Mouse (Mus musculus) lung, postnatal 14 days (tissue): Measurements from ENCODE around the gene Slc25a17.
A peak's percentile ranks its signal among the peaks of the same experiment; 100 is the strongest.

ENCODE experiments used
- DNase-seq: peaks from one replicate; pipeline ENCODE4 v3.0.0; 2021

Gene Slc25a17

GRCm38 (mm10) chr15:81352638-81353037, 8.0 kb downstream of the Slc25a17 start:
- no peak for DNase-seq

DNA sequence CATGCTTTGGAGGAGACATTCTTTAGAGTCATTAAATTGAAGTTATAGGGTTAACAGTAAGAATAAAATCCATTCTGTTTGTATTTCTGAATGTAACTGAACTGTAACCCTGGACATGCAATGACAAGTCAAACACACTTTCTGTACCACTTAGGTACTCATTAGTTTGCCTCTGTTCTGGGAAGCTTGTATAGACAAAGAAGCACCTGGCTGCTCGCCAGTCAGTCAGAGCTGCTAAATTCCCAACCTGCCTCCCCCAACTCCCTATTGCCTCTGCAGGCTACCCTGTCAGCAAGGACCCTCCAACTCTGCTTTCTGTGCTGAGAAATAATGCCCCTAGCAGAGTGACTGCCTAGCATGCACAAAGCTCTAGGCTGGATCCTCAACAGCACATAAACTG, 10.2 kb downstream of the Slc25a17 start:
- DNase-seq, result no peak

GRCm38 (mm10) chr15:81348366-81348765, 12.2 kb downstream of the Slc25a17 start:
- no peak for DNase-seq

DNA sequence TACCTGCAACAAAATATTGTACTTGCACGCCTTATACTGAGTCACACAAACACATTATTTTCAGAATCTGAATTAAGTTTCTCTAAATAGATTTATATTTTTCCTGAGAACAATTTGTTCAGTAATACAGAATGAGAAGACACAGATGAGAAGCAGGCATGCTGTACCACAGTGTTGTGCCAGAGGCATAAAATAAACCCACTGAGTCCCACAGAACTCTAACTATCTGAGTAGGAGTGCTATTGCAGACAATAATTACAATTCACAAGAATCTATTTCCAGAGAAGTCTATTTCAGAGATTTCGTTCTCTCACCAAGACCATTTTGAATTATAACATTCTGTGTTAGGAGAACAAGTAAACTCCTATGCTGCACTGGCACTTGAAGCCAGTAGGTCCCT, 13.1 kb downstream of the Slc25a17 start:
- no peak for DNase-seq

GRCm38 (mm10) chr15:81341426-81341825, 19.2 kb downstream of the Slc25a17 start:
- DNase-seq, result no peak

DNA sequence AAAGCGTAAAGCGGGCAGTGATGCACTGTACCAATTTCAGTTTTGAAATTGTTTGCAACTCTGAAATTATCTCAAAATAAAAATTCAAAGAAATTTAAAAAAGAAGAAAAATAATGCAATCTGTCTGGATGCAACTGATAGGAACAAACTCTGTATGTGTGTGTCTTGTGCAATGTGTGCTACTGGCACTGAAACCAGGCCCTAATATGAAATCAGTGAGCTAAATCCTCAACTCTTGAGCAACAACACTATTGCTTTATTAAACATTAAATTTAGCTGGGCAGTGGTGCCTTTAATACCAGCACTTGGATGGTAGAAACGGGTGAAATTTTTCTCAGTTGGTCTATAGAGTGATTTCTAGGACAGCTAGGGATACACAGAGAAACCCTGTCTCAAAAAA, 21.5 kb downstream of the Slc25a17 start:
- DNase-seq, result no peak

GRCm38 (mm10) chr15:81336466-81336865, 24.1 kb downstream of the Slc25a17 start:
- DNase-seq, result no peak

DNA sequence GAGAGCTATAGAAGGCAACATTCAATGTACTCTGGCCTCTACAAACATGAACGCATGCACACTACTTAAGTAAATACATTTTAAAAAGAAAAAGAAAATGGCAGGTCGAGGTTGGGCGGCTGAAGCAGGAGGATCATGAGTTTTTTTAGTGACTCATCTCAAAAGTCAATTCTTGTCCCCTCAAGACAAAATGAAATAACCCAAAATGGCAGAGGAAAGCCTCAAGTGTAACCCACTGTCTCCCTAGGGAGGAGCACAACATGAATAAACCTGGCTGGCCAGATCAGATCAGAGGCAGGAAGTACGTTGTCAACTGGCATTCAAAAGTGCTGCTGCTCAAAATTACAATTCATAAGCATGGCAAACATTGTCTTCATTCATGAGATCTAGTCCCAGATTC, 28.1 kb downstream of the Slc25a17 start:
- no peak for DNase-seq

DNA sequence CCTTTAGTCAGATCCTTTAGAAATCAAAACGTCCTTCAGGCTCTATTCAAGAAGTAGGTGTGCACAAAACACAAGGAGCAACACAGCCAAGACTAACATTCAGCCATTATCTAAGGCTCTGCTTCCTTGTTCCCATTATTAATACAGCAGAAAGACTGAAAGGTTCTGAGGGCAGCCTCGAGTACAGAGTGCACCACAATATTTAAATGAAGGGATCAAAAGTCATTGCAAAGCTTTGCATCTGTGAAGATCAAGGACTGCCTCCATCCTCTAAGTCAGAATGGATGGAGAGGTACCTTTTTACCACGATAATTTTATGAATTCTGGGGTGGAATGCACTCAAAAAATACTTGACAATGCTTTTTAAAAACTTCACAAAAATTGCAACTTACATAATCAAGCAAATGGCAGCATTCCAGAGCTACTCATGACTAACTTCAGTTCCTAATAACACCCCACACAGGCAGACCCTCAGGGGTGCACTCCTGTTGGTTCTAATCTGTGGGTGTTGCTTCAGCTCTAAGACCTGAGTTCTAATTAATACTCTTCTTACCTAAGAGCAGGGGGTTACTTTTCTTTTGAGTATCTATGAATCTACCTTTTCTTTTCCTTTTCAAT, 29.7 kb downstream of the Slc25a17 start:
- DNase-seq, result no peak

DNA sequence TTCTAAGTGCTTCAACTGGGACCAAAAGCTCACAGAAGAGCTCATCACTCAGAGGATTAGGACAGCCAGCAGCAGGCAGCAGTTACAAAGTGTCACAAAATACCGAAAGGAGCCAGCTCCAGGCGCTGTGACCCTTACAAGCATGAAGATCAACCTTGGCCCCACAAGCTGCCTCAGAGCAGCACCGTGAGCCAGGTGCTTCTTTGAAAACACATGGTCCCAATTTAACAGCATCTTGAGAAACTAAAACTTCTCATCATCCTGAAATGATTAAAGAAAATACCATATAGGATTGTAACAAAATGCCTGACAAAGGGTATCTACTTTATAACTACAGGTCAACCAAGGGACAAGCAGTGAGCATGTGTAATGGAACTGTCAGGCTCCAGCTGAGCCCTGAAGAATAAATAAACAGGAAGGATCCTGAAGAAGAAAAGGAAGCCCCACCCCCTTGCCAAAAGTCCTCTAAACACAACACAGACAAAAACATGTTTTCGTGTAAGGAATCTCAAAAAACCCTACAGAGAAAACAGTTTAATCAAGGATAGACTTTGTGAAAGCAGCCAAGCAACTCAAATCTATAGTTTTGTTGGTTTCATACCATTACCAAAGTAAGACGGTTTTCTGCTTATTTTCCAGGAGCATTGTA, 30.8 kb downstream of the Slc25a17 start:
- peak; percentile 32 for DNase-seq

- DNase-seq, result no peak
These were observed 33.1 kb downstream of the Slc25a17 start for GRCm38 (mm10) chr15:81327501-81327900.

- DNase-seq, result no peak
These were observed 35.6 kb downstream of the Slc25a17 start for GRCm38 (mm10) chr15:81324979-81325378.

- no peak for DNase-seq
These were observed 40.5 kb downstream of the Slc25a17 start for GRCm38 (mm10) chr15:81320137-81320536.

- no peak for DNase-seq
These were observed 41.1 kb downstream of the Slc25a17 start for GRCm38 (mm10) chr15:81319462-81319861.

DNA sequence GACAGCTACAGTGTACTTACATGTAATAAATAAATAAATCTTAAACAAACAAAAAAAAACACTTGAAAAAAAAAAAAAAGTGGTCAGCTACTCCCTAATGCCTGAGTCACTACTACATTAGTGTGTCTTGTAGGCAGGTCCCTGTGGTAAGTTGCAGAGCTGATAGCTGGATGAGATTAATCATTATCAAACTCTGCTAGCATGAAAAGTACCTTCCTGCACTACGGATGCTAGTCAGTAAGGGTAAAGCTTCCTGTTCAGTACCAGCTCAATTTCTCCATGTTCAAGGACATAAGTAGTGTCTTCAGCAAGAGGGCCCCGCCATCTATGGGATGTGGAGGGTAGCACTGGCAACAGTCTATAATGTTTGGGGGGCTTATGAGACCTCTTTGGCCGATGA, 46.7 kb downstream of the Slc25a17 start:
- DNase-seq, result no peak

DNA sequence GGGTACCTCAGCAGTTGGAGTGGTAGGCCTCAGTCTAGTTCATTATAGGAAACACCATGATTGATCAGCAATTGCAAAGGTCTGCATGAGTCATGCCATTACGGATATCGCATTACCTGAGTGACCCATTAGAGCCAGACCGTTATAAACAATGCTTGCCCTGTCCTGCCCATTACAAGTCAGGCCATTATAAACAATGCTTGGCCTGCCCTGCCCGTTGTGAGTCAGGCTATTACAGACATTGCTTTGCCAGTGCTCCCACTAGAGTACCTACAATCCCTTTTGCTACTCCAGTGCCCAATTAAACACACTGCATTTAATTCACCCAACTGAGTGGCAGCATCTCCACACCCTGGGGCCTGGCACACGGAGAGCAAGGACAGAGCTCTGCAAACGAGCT, 49.6 kb downstream of the Slc25a17 start:
- DNase-seq, result no peak

GRCm38 (mm10) chr15:81310353-81310752, 50.3 kb downstream of the Slc25a17 start:
- DNase-seq, result no peak

DNA sequence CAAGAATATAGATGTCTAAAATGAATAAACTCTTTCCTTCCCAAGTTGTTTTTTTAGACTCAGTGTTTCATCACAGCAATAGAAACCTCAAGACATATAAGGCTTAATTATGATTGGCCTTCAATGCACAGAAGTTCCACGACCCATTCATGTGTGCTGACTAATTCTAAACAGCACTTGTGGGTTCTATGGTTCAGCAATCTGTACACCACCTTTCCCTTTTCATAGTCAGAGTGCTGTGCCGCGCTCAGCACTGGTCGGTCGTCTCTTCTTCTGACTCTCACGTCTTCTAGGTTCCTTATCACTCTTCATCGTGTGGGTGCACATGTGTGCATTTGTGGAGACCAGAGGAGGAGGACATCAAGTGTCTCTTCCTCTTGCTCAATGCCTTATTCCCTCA, 52.6 kb downstream of the Slc25a17 start:
- DNase-seq, result no peak

- DNase-seq, result no peak
These were observed 54.1 kb downstream of the Slc25a17 start for GRCm38 (mm10) chr15:81306501-81306900.

DNA sequence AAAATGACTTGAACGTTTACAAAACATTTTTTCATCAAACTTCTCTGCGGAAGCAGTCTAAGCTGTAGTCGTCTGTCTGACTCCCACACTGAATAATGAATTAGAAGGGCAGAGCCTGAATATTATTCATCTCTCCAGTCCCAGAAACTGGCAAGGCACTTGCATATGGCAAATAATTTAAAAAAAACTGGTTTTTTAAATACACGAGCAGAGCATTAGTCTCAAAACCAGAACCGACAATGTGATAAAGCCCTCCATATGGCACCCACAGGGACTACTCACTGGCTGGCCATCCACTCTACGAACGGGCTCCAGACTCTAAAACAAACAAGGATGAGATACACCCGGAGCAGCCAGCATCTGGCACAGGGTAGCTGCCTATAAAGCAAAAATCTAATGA, 55.6 kb downstream of the Slc25a17 start:
- DNase-seq, result no peak

DNA sequence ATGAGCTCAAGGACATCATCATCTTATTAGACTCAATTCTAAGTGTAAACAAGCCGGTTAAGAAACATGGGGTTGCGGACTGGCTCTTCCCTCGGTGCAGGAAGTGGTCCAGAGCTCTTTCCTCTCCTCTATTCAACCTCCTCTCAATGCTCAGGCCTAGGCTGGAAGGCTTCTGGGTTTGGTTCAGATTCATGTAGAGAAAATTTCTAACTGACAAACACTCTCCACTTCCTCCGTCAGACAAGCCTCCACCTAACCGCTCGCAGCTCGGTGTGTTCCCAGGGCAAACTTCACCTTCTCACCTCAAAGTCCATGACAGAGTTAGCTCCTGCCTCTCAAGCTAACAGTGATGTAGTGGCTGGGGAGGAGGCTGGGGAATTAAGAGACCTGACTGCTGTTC, 56.6 kb downstream of the Slc25a17 start:
- DNase-seq, result no peak

DNA sequence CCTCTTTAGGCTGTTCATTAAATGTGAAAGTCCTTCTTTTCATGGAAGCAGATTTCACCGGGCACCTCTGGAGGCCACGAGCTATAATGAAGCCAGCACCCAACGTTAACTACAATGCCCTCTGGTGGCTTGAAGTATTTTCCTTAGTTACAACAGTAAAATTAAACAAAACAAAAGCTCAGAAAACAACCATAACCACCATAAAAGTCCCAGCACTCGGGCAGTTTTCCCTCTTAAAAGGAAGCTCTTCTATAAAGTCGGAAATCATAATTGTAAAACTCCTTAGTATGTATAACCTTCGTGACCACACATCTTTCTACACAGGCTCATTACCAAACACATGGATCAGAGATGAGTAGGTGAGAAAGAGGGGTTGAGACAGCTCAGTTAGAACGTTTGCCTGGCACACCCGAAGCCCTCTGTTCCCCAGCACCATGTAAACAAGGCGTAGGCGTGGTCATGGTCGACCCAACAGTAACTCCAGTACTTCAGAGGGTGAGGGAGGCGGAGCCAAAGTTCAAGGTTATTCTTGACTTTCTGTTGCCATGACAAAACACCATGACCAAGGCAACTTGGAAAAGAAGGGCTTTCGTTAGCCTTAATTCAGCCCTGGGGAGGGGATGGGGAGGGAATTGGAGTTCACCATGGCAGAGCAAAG, 58.3 kb downstream of the Slc25a17 start:
- DNase-seq, result peak; percentile 29

DNA sequence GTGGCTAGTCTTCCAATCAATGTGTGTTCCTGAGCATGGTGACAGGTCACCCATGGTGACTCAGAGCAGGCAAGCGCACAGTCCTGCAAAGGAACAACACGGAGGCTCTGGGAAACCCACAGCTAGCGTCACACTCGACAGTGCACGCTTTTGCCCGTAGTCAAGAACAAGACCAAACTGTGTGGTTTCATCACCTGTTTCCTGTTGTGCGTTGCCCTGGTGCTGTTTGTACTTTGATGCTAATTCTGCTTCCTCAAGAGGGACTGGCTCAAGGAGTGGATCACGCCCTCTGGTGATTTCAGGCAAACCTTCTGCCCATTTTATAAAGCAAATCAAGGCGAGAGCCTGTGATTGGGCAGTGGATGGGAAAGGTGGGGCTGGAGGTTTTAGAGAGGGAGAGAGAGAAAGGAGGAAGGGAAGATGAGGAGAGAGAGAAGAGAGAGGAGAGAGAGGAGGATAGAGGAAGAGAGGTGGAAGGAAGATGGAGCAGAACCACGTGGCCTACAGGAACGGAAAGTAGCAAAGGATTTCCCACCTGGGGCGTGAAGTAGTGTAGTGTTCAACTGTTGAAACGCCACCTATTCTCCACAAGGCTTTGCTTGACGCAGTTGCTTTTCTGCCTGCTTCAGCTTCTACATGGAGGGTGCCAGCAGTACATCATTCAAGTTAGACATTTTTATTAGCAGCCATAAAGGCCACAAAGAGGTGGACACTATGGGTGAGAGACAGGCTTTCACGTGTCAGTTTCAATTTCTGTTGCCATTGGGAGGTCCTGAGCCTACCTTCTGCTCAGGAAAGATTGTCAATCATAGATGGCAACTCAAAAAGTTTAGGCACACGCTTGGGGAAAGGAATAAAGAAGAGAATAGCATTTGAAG, 59.2 kb downstream of the Slc25a17 start:
- DNase-seq, result peak; percentile 25
